Mouse (Mus musculus): ENCODE results near the gene Vmn2r105.

Gene Vmn2r105

DNA sequence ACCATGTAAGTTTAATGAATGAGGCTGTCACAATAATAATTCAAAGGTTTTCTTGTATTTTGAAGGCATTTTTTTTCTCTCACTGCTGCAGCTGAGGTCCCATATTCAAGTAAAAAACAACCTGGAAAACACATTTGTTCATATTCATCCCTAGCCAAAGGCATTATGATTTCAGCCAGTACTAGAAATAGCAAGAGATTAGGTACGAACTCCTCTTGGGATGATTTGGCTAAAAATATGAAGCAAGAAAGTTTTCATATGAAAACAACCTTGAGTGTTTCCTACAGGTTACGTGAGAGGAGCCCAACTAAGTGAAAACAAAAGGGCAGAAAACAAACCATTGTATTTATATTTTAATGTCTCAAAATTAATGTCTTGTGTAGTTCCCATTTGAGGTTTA, at the start of gene Vmn2r105:
Gene Vmn2r105 (minus strand): TSS at position 101 of the 400 bp plus-strand sequence.
- DNase-seq, result no peak

GRCm38 (mm10) chr17:20255522-20255921, 20.7 kb upstream of the Vmn2r105 start:
- DNase-seq, result no peak

DNA sequence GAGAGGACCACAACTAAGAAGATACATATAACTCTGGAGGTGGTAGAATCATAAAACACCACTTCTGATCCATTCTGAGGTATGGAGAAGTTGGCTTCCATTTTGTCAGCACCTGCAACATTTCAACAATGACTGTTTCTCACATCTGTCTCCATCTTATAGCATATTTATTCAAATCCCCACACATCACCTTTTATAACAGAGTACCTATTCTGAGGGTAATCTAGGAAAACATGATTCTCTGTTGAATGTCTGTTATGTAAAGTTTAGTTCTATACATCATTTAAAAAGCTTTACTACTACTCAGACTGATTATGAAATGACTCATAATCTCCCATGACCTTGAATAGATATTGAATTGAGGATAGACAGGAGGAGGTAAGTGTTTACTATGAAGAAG, 51.9 kb downstream of the Vmn2r105 start, which contains the start of gene Fpr-rs6:
Gene Fpr-rs6 (minus strand): TSS at position 101 of the 400 bp plus-strand sequence.
- DNase-seq, result no peak
